Mouse (Mus musculus): Measurements from ENCODE around the gene Atf6. TPM values are rescaled to one million over a fixed set of nuclear protein-coding genes. Genes with fewer than 3 reads are reported as not detected.

Atf6 gene
- polyA plus RNA-seq, 1 experiment from 2014 or later = 9.7 TPM

DNA sequence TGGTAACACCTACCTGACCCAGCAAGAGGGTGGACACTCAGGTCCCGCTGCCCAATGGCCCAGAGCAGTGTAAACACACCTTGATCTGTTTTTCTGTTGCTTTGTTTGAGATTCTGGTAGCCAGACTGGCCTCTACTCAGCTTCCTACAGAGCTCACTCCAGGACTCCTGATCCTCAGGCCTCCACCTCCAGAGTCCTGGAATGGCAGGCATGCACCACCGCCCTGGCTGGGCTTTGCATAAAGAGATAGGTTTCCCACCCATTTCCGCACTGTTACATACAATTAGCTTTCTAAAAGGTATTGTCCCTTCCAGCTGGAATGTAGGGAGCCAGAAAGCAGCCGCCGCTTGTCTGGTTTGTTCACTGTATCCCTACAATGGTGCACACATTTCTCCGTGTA is 3.8 kb upstream of the Atf6 start:
- Histone ChIP-seq H3K4me2 (ENCODE audit: low read length) (no peak overlapping the region), H3K4me3 (ENCODE audit: low read depth, low read length) (no peak overlapping the region), H3K9me3 (ENCODE audit: control insufficient read depth, low read length) (no peaks in the 10 kb centered on the region), H3K9ac (ENCODE audit: low read length) (no peak overlapping the region), H3K27ac (ENCODE audit: low read depth) (no peak overlapping the region), H3K4me1 (replicated peaks; ENCODE audit: control insufficient read depth, insufficient read depth, low read length) (peaks cover 9% of the 10 kb centered on the region), H3K36me3 (ENCODE audit: control insufficient read depth, insufficient read depth, low read length) (peaks cover 43% of the 10 kb centered on the region), H3K27me3 (replicated peaks; ENCODE audit: control insufficient read depth, insufficient read depth, low read length) (no peaks in the 10 kb centered on the region)
- ATAC-seq (replicated peaks; ENCODE audit: low FRiP score, low TSS enrichment, low read depth) = no peak
- 88% methylated on average over 6 of the region's 6 CpGs for WGBS
- no peak for DNase-seq (ENCODE audit: low spot score)

DNA sequence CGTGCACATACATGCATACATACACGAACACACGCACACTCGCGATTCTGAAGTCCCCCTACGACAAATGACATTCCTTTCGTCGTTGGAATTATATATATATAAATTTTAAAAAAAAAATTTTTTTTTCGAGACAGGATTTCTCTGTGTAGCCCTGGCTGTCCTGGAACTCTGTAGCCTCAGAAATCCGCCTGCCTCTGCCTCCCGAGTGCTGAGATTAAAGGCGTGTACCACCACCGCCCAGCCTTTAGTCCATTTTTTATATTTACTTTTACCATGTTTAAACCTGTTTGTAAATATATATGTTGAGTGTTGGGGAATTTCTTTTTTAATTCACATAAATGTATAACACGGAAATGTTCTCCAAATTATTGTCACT is 1.3 kb upstream of the Atf6 start:
- WGBS = 15% methylated on average over 14 of the region's 14 CpGs
- no peaks in the 10 kb centered on the region for H3K9me3 ChIP-seq (ENCODE audit: control insufficient read depth, low read length)
- peak overlapping the region; percentile 96 for H3K4me3 ChIP-seq (ENCODE audit: low read depth, low read length)
- peak overlapping the region; percentile 64 for H3K4me2 ChIP-seq (ENCODE audit: low read length)
- no peaks in the 10 kb centered on the region for H3K27me3 ChIP-seq (replicated peaks; ENCODE audit: control insufficient read depth, insufficient read depth, low read length)
- ATAC-seq (replicated peaks; ENCODE audit: low FRiP score, low TSS enrichment, low read depth) (no peak), DNase-seq (ENCODE audit: low spot score) (no peak)
- H3K27ac ChIP-seq (ENCODE audit: low read depth) = no peak overlapping the region
- H3K9ac ChIP-seq (ENCODE audit: low read length) = peak overlapping the region; percentile 82
- peaks cover 19% of the 10 kb centered on the region for H3K36me3 ChIP-seq (ENCODE audit: control insufficient read depth, insufficient read depth, low read length)
- peaks cover 13% of the 10 kb centered on the region for H3K4me1 ChIP-seq (replicated peaks; ENCODE audit: control insufficient read depth, insufficient read depth, low read length)

DNA sequence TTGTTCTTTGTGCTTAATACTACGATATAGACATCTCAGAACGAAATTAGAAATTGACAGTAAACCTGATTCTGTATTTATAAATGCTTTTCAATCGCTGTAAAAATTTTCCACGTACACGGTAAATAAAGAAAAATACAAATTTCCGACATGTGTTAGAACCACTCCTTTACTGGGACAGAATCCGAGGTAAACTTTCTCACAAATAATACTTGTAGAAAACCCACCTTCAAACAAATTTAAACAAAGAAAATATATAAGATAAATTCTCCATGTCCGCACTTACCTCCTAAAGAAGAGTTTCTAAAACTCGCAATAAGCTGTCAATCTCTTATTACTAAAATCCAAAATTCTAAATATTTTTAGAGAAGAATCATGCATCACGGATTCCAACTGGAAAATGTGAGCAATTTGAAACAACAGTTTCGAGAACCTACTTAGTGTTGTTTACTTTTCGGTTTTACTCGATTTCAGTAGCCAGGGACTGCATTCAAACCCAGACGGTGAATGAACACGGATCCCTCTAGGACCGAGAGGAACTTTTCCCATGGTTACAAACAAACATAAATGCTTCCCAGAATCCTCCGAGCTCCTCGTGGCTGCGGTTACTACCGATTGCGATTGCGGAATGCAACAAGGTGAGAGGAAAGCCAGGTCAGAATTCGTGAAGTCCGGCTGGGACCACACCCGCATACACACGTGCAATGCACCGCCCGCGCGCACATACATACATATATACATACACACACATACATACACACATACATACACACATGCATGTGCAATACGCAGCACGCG is 735 bp upstream of the Atf6 start:
- ATAC-seq (replicated peaks; ENCODE audit: low FRiP score, low TSS enrichment, low read depth) (peak; percentile 72), DNase-seq (ENCODE audit: low spot score) (peak; percentile 86)
- peaks cover 13% of the 10 kb centered on the region for H3K36me3 ChIP-seq (ENCODE audit: control insufficient read depth, insufficient read depth, low read length)
- no peaks in the 10 kb centered on the region for H3K9me3 ChIP-seq (ENCODE audit: control insufficient read depth, low read length)
- peak overlapping the region; percentile 82 for H3K9ac ChIP-seq (ENCODE audit: low read length)
- H3K4me2 ChIP-seq (ENCODE audit: low read length) = peak overlapping the region; percentile 64
- peaks cover 13% of the 10 kb centered on the region for H3K4me1 ChIP-seq (replicated peaks; ENCODE audit: control insufficient read depth, insufficient read depth, low read length)
- H3K4me3 ChIP-seq (ENCODE audit: low read depth, low read length) = peak overlapping the region; percentile 96
- no peaks in the 10 kb centered on the region for H3K27me3 ChIP-seq (replicated peaks; ENCODE audit: control insufficient read depth, insufficient read depth, low read length)
- WGBS = 1% methylated on average over 33 of the region's 33 CpGs
- H3K27ac ChIP-seq (ENCODE audit: low read depth) = peak overlapping the region; percentile 54; the same call in 1 of the 2 replicates

DNA sequence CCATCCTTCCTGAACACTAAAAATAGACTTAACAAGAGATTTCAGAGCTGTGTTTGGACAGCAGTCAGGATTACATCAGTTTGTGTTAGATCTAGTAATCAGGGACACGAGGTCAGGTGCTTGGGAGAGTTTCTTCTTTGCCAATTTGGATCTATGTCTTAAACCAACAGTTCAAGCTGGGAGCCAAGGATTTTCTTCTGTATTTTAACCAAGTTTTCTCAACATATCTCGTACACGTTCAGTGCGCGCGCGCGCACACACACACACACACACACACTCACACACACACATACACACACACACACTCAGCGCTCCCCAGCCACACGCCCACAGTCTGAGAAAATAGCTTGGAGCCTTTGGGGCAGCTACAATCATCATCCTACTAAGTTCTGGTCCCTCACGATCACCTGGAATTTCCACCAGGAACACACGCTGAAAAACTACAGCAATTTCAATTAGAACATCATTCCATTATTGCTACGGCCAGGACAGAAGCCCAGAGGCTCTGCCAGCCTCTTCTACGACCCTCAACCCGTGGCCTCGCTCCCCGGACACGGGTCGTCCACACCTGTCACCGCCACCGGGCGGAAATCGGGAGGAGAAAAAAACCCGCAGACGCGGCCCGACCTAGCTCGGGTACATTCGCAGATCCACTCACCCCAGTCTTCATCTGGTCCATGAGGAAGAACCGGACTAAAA is 430 bp downstream of the Atf6 start:
- Histone ChIP-seq H3K36me3 (ENCODE audit: control insufficient read depth, insufficient read depth, low read length) (peaks cover 5% of the 10 kb centered on the region; the same call in 1 of the 2 replicates), H3K4me2 (ENCODE audit: low read length) (peak overlapping the region; percentile 64), H3K27ac (ENCODE audit: low read depth) (peak overlapping the region; percentile 54; the same call in 1 of the 2 replicates), H3K4me3 (ENCODE audit: low read depth, low read length) (peak overlapping the region; percentile 96), H3K9me3 (ENCODE audit: control insufficient read depth, low read length) (no peaks in the 10 kb centered on the region), H3K27me3 (replicated peaks; ENCODE audit: control insufficient read depth, insufficient read depth, low read length) (no peaks in the 10 kb centered on the region), H3K9ac (ENCODE audit: low read length) (peak overlapping the region; percentile 82), H3K4me1 (replicated peaks; ENCODE audit: control insufficient read depth, insufficient read depth, low read length) (peaks cover 16% of the 10 kb centered on the region)
- ATAC-seq (replicated peaks; ENCODE audit: low FRiP score, low TSS enrichment, low read depth) = peak; percentile 51
- DNase-seq (ENCODE audit: low spot score) = no peak
- 2% methylated on average over 30 of the region's 30 CpGs for WGBS

DNA sequence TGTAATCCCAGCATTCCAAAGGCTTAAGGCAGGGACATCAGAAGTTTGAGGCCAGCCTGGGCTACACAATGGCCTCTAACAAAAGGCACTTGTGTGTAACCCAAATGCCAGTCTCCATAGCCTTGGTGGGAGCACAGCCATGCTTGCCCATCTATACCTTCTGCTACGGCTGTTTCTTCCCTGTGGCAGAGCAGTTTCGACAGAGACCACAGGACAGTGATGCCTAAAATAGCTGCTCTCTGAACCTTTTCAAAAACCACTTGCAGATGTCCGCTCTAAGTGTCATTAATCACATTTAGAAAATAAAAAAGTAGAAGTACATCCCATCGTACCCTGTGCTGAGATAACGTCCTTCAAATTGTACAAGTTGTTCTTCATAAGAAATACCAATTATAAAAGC is 2.2 kb downstream of the Atf6 start:
- no peak overlapping the region for H3K4me2 ChIP-seq (ENCODE audit: low read length)
- peaks cover 16% of the 10 kb centered on the region for H3K4me1 ChIP-seq (replicated peaks; ENCODE audit: control insufficient read depth, insufficient read depth, low read length)
- no peak overlapping the region for H3K27ac ChIP-seq (ENCODE audit: low read depth)
- no peak overlapping the region for H3K9ac ChIP-seq (ENCODE audit: low read length)
- no peak for ATAC-seq (replicated peaks; ENCODE audit: low FRiP score, low TSS enrichment, low read depth)
- H3K4me3 ChIP-seq (ENCODE audit: low read depth, low read length) = no peak overlapping the region
- no peak for DNase-seq (ENCODE audit: low spot score)
- no peaks in the 10 kb centered on the region for H3K27me3 ChIP-seq (replicated peaks; ENCODE audit: control insufficient read depth, insufficient read depth, low read length)
- no peaks in the 10 kb centered on the region for H3K36me3 ChIP-seq (ENCODE audit: control insufficient read depth, insufficient read depth, low read length)
- WGBS = 78% methylated on average over 5 of the region's 5 CpGs
- no peaks in the 10 kb centered on the region for H3K9me3 ChIP-seq (ENCODE audit: control insufficient read depth, low read length)

DNA sequence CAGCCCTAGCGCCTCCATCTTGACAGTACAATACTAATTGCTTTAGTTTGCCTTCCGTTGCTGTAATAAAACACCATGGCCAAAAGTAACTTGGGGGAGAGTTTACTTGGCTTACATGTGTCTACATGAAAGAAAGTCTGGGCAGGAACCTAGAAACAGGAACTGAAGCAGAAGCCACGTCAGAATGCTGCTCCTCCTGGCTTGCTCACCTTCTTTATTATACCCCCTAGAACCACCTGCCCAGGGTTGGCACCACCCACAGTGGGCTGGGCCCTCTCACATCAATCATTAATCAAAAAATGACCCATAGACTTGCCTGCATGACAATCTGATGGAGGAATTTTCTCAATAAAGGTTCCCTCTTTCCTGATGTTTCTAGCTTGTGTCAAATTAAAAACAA is 2.8 kb downstream of the Atf6 start:
- no peak overlapping the region for H3K9ac ChIP-seq (ENCODE audit: low read length)
- H3K4me3 ChIP-seq (ENCODE audit: low read depth, low read length) = no peak overlapping the region
- no peaks in the 10 kb centered on the region for H3K9me3 ChIP-seq (ENCODE audit: control insufficient read depth, low read length)
- peaks cover 16% of the 10 kb centered on the region for H3K4me1 ChIP-seq (replicated peaks; ENCODE audit: control insufficient read depth, insufficient read depth, low read length)
- ATAC-seq (replicated peaks; ENCODE audit: low FRiP score, low TSS enrichment, low read depth) (no peak), DNase-seq (ENCODE audit: low spot score) (no peak)
- no peak overlapping the region for H3K27ac ChIP-seq (ENCODE audit: low read depth)
- H3K27me3 ChIP-seq (replicated peaks; ENCODE audit: control insufficient read depth, insufficient read depth, low read length) = no peaks in the 10 kb centered on the region
- H3K4me2 ChIP-seq (ENCODE audit: low read length) = no peak overlapping the region
- no peaks in the 10 kb centered on the region for H3K36me3 ChIP-seq (ENCODE audit: control insufficient read depth, insufficient read depth, low read length)
- WGBS = 69% methylated on average over 3 of the region's 3 CpGs

DNA sequence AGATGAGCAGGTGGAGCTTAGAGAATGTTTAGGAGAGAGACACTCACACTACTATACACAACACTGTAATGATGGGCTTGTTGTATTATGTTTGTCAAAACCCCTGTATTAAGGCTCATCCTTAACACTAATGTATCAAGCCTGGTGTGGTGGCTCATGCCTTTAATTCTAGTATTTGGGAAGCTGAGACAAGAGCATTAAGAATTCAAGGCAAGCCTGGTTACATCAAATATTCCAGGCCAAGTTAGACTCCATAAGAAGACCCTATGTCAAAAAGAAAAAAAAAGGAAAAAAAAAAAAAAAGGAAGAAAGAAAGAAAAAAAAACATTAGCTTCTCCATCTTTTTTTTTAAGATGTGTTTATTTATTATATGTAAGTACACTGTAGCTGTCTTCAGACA is 3.3 kb downstream of the Atf6 start:
- Histone ChIP-seq H3K4me3 (ENCODE audit: low read depth, low read length) (no peak overlapping the region), H3K9ac (ENCODE audit: low read length) (no peak overlapping the region), H3K27me3 (replicated peaks; ENCODE audit: control insufficient read depth, insufficient read depth, low read length) (no peaks in the 10 kb centered on the region), H3K9me3 (ENCODE audit: control insufficient read depth, low read length) (no peaks in the 10 kb centered on the region), H3K27ac (ENCODE audit: low read depth) (no peak overlapping the region), H3K4me2 (ENCODE audit: low read length) (no peak overlapping the region), H3K4me1 (replicated peaks; ENCODE audit: control insufficient read depth, insufficient read depth, low read length) (peaks cover 13% of the 10 kb centered on the region), H3K36me3 (ENCODE audit: control insufficient read depth, insufficient read depth, low read length) (no peaks in the 10 kb centered on the region)
- no peak for DNase-seq (ENCODE audit: low spot score)
- no peak for ATAC-seq (replicated peaks; ENCODE audit: low FRiP score, low TSS enrichment, low read depth)

GRCm38 (mm10) chr1:170863033-170863432 is 4.5 kb downstream of the Atf6 start:
- ATAC-seq (replicated peaks; ENCODE audit: low FRiP score, low TSS enrichment, low read depth) (no peak), DNase-seq (ENCODE audit: low spot score) (no peak)
- WGBS = 60% methylated on average over 4 of the region's 4 CpGs
- Histone ChIP-seq H3K4me1 (replicated peaks; ENCODE audit: control insufficient read depth, insufficient read depth, low read length) (peaks cover 13% of the 10 kb centered on the region), H3K27me3 (replicated peaks; ENCODE audit: control insufficient read depth, insufficient read depth, low read length) (no peaks in the 10 kb centered on the region), H3K36me3 (ENCODE audit: control insufficient read depth, insufficient read depth, low read length) (no peaks in the 10 kb centered on the region), H3K4me3 (ENCODE audit: low read depth, low read length) (no peak overlapping the region), H3K9ac (ENCODE audit: low read length) (no peak overlapping the region), H3K9me3 (ENCODE audit: control insufficient read depth, low read length) (no peaks in the 10 kb centered on the region), H3K27ac (ENCODE audit: low read depth) (no peak overlapping the region), H3K4me2 (ENCODE audit: low read length) (no peak overlapping the region)

DNA sequence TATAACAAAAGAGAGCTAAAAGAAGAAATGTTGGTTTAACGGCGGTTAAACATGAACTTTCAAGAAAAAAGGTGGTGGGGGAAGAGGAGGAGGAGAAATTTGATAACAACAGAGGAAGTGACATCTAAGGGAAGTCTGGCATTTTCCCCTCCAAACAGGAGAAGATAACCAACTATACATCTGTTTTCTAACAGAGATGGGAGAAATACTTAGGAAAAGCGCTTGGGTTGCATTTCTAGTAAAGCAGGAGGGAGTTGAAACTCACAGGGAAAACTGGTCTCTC is 5.2 kb downstream of the Atf6 start:
- no peak overlapping the region for H3K4me2 ChIP-seq (ENCODE audit: low read length)
- no peaks in the 10 kb centered on the region for H3K9me3 ChIP-seq (ENCODE audit: control insufficient read depth, low read length)
- H3K27me3 ChIP-seq (replicated peaks; ENCODE audit: control insufficient read depth, insufficient read depth, low read length) = no peaks in the 10 kb centered on the region
- no peak for DNase-seq (ENCODE audit: low spot score)
- H3K4me3 ChIP-seq (ENCODE audit: low read depth, low read length) = no peak overlapping the region
- H3K36me3 ChIP-seq (ENCODE audit: control insufficient read depth, insufficient read depth, low read length) = no peaks in the 10 kb centered on the region
- no peak for ATAC-seq (replicated peaks; ENCODE audit: low FRiP score, low TSS enrichment, low read depth)
- H3K27ac ChIP-seq (ENCODE audit: low read depth) = no peak overlapping the region
- H3K9ac ChIP-seq (ENCODE audit: low read length) = no peak overlapping the region
- peaks cover 13% of the 10 kb centered on the region for H3K4me1 ChIP-seq (replicated peaks; ENCODE audit: control insufficient read depth, insufficient read depth, low read length)
- WGBS = 67% methylated on average over 3 of the region's 3 CpGs

All from intestine, embryonic 14.5 days (tissue).